8 mouse cellular contexts compared by ENCODE assay signal in genomic region chr10:82889447-82889973, GRCm38 (mm10). TPM values are rescaled to one million over a fixed set of nuclear protein-coding genes. Genes with fewer than 3 reads are reported as not detected.
DNase-seq lines count a peak whose midpoint lies in the region; ATAC-seq lines count a peak whose summit lies in the region.

No protein-coding gene starts in this region.

- DNase-seq in 3134 (ENCODE audit: extremely low read depth, insufficient read length, low spot score) (peak; percentile 39), NIH3T3 (ENCODE audit: low read depth) (peak; percentile 57)
- peak; percentile 30 for DNase-seq in gastrocnemius, postnatal 25 days
- DNase-seq in kidney, adult 9 months: peak; percentile 82
- no peak for DNase-seq in yolk sac, embryonic 10.5 days (ENCODE audit: low spot score)
- DNase-seq in thymus, postnatal 10 days (ENCODE audit: low spot score in 2 of 2): no peak

- ATAC-seq in megakaryocyte, adult 5-6 weeks (ENCODE audit: poor library complexity, severe bottlenecking): peak; percentile 48
- no peak for ATAC-seq in erythroid progenitor cell, adult 5-6 weeks (replicated peaks; ENCODE audit: low FRiP score, poor library complexity, severe bottlenecking)

RNA-seq across cellular contexts. Expression of gene Eid3, which starts 23.1 kb away (rescaled TPM):
- total RNA-seq in gastrocnemius, postnatal 25 days (2021): 1 to 10 TPM in 1 of 2 experiments, under 1 TPM in 1; 0.97 to 1.4 TPM
- total RNA-seq in megakaryocyte, adult 5-6 weeks (2015): 0.25 and 2.7 TPM in 2 replicates
- total RNA-seq in megakaryocyte, adult 5-6 weeks (2017): 1.8 and 3.6 TPM in 2 replicates
- 4.2 TPM in 1 of 2 replicates, not detected in the other for total RNA-seq in erythroid progenitor cell, adult 5-6 weeks (2015; ENCODE audit: low replicate concordance)
- 6.6 and 9.4 TPM in 2 replicates for total RNA-seq in erythroid progenitor cell, adult 5-6 weeks (2017; ENCODE audit: low replicate concordance)

RNA-seq across cellular contexts. Expression of gene Txnrd1, which starts 55.8 kb away (rescaled TPM):
- total RNA-seq in gastrocnemius, postnatal 25 days (2021): 10 to 100 TPM; 48.6 to 49.7 TPM
- total RNA-seq in megakaryocyte, adult 5-6 weeks (2015): 26.2 and 29.6 TPM in 2 replicates
- 59.5 and 73.9 TPM in 2 replicates for total RNA-seq in megakaryocyte, adult 5-6 weeks (2017)
- 26.7 and 38.1 TPM in 2 replicates for total RNA-seq in erythroid progenitor cell, adult 5-6 weeks (2015; ENCODE audit: low replicate concordance)
- total RNA-seq in erythroid progenitor cell, adult 5-6 weeks (2017; ENCODE audit: low replicate concordance): 38.2 and 56.8 TPM in 2 replicates

Comparison
In these comparisons a context has a peak if more than half of its experiments do, and no peak if none do; other contexts are left out.
1. DNase-seq: peak in 3134 (single experiment), NIH3T3 (single experiment), gastrocnemius, postnatal 25 days (single experiment) and kidney, adult 9 months (single experiment); none in yolk sac, embryonic 10.5 days (single experiment) and thymus, postnatal 10 days (0 of 2).